ENCODE assay signal across 8 mouse cellular contexts in genomic region chr9:109081749-109082123, GRCm38 (mm10). TPM values are rescaled to one million over a fixed set of nuclear protein-coding genes. Genes with fewer than 3 reads are reported as not detected.
A peak's percentile ranks its signal among the peaks of the same experiment; 100 is the strongest.
DNase-seq lines count a peak whose midpoint lies in the region; ATAC-seq and TF ChIP-seq lines count a peak whose summit lies in the region.

No protein-coding gene starts in this region.

- no peak for TF ChIP-seq CTCF in kidney, postnatal 0 days (IDR thresholded peaks at IDR 0.05; ENCODE audit: low read depth)

- H3K36me3 ChIP-seq in kidney, postnatal 0 days (ENCODE audit: insufficient read depth, low read length), result 0 out of 2 replicates have a peak, but pooled peaks cover 8% of the 10 kb centered on the region
- peaks cover 35% of the 10 kb centered on the region for H3K36me3 ChIP-seq in embryonic facial prominence, embryonic 10.5 days (replicated peaks)
- peaks cover 5% of the 10 kb centered on the region for H3K36me3 ChIP-seq in myocyte (ENCODE audit: control insufficient read depth, insufficient read depth)

- no peak for TF ChIP-seq POLR2A in myocyte (IDR thresholded peaks at IDR 0.05; ENCODE audit: insufficient read length, low read depth)

- H3K4me3 ChIP-seq in kidney, postnatal 0 days (replicated peaks; ENCODE audit: low read depth, low read length), result peak overlapping the region; percentile 67
- H3K4me3 ChIP-seq in embryonic facial prominence, embryonic 10.5 days, result peak overlapping the region; percentile 87
- peak overlapping the region; percentile 90 for H3K4me3 ChIP-seq in myocyte

- DNase-seq in kidney, postnatal 0 days (ENCODE audit: low spot score), result no peak
- no peak for DNase-seq in kidney, postnatal 25 days
- no peak for DNase-seq in embryonic facial prominence, embryonic 10.5 days (ENCODE audit: low spot score)
- DNase-seq in induced T-regulatory cell, adult 2 months (ENCODE audit: low read depth), result peak; percentile 36
- DNase-seq in right cerebral cortex, postnatal 14 days, result no peak
- no peak for DNase-seq in adrenal gland, adult (ENCODE audit: inconsistent age in 2 of 2, low spot score in 1 of 2)

- H3K9me3 ChIP-seq in kidney, postnatal 0 days (replicated peaks; ENCODE audit: low read length), result no peaks in the 10 kb centered on the region
- H3K9me3 ChIP-seq in embryonic facial prominence, embryonic 10.5 days, result no peaks in the 10 kb centered on the region

- H3K27ac ChIP-seq in kidney, postnatal 0 days, result peak overlapping the region; percentile 75
- peak overlapping the region; percentile 91 for H3K27ac ChIP-seq in embryonic facial prominence, embryonic 10.5 days (replicated peaks)

- H3ac ChIP-seq in myocyte (ENCODE audit: control insufficient read depth, insufficient read length), result peak overlapping the region; percentile 22

- WGBS in kidney, postnatal 0 days, result 3% methylated on average over 11 of the region's 11 CpGs
- 8% methylated on average over 11 of the region's 11 CpGs for WGBS in embryonic facial prominence, embryonic 10.5 days

- peak overlapping the region; percentile 66 for H3K4me2 ChIP-seq in kidney, postnatal 0 days (ENCODE audit: low read length)
- peak overlapping the region; percentile 95 for H3K4me2 ChIP-seq in myocyte (ENCODE audit: low read depth)

- H3K79me2 ChIP-seq in myocyte (ENCODE audit: control insufficient read depth, insufficient read depth), result peaks cover 34% of the 10 kb centered on the region

- H3K27me3 ChIP-seq in kidney, postnatal 0 days (ENCODE audit: insufficient read depth, low read length), result no peaks in the 10 kb centered on the region
- no peaks in the 10 kb centered on the region for H3K27me3 ChIP-seq in embryonic facial prominence, embryonic 10.5 days (replicated peaks; ENCODE audit: low read depth, poor library complexity, severe bottlenecking)
- no peaks in the 10 kb centered on the region for H3K27me3 ChIP-seq in myocyte (ENCODE audit: control insufficient read depth, insufficient read depth, insufficient read length)

- peak; percentile 22; the same call in 1 of the 2 replicates for ATAC-seq in kidney, postnatal 0 days (replicated peaks; ENCODE audit: low FRiP score, low read depth)
- no peak for ATAC-seq in monocyte, adult 5-6 weeks (replicated peaks; ENCODE audit: insufficient number of reproducible peaks, low FRiP score, low TSS enrichment, poor library complexity, severe bottlenecking)

- peak overlapping the region; percentile 78 for H3K9ac ChIP-seq in kidney, postnatal 0 days (ENCODE audit: low read depth, low read length)

- peaks cover 17% of the 10 kb centered on the region; the same call in 1 of the 2 replicates for H3K4me1 ChIP-seq in kidney, postnatal 0 days (replicated peaks; ENCODE audit: insufficient read depth, low read length)
- H3K4me1 ChIP-seq in embryonic facial prominence, embryonic 10.5 days, result peaks cover 20% of the 10 kb centered on the region

TF ChIP-seq in myocyte, 11 proteins besides CTCF, POLR2A, EP300 and RAD21:
- TF ChIP-seq CEBPB (IDR thresholded peaks at IDR 0.05; ENCODE audit: insufficient read depth, poor library complexity, severe bottlenecking), result no peak
- TF ChIP-seq TCF12 (IDR thresholded peaks at IDR 0.05; ENCODE audit: insufficient read depth, poor library complexity, severe bottlenecking), result no peak
- no peak for TF ChIP-seq MAX (IDR thresholded peaks at IDR 0.05; ENCODE audit: low read depth)
- TF ChIP-seq USF1 (IDR thresholded peaks at IDR 0.05; ENCODE audit: low read depth), result no peak
TF ChIP-seq in myocyte: peak in this region for 0.

RNA-seq across cellular contexts. Expression of gene Ccdc51, which starts 0.6 kb away (rescaled TPM):
- 12.9 and 13.8 TPM in 2 replicates for polyA plus RNA-seq in kidney, postnatal 0 days (2015; fragmentation: Nextera tagmentation; extraction: Ambion mirVana)
- polyA plus RNA-seq in embryonic facial prominence, embryonic 10.5 days (2016; fragmentation: Nextera tagmentation; extraction: Ambion mirVana), result 11.8 and 13.3 TPM in 2 replicates
- 13.8 TPM for polyA plus RNA-seq in myocyte (2012; fragmentation: generic; extraction: Trizol)
- 3.6 to 10.0 TPM (median 9.5 TPM) in 3 replicates for total RNA-seq in monocyte, adult 5-6 weeks (2017)

RNA-seq across cellular contexts. Expression of gene Tma7, which starts 0.7 kb away (rescaled TPM):
- polyA plus RNA-seq in kidney, postnatal 0 days (2015; fragmentation: Nextera tagmentation; extraction: Ambion mirVana), result 635 and 680 TPM in 2 replicates
- polyA plus RNA-seq in embryonic facial prominence, embryonic 10.5 days (2016; fragmentation: Nextera tagmentation; extraction: Ambion mirVana), result 784 and 812 TPM in 2 replicates
- polyA plus RNA-seq in myocyte (2012; fragmentation: generic; extraction: Trizol), result 271 TPM
- total RNA-seq in monocyte, adult 5-6 weeks (2017), result 155 to 237 TPM (median 205 TPM) in 3 replicates

RNA-seq across cellular contexts. Expression of gene Atrip, which starts 7.8 kb away (rescaled TPM):
- 18.8 and 20.9 TPM in 2 replicates for polyA plus RNA-seq in kidney, postnatal 0 days (2015; fragmentation: Nextera tagmentation; extraction: Ambion mirVana)
- polyA plus RNA-seq in embryonic facial prominence, embryonic 10.5 days (2016; fragmentation: Nextera tagmentation; extraction: Ambion mirVana), result 35.9 and 36.7 TPM in 2 replicates
- 9.6 TPM for polyA plus RNA-seq in myocyte (2012; fragmentation: generic; extraction: Trizol)
- total RNA-seq in monocyte, adult 5-6 weeks (2017), result 11.1 to 17.6 TPM (median 15.7 TPM) in 3 replicates

RNA-seq across cellular contexts. Expression of gene Plxnb1, which starts 13.5 kb away (rescaled TPM):
- 8.4 and 9.6 TPM in 2 replicates for polyA plus RNA-seq in kidney, postnatal 0 days (2015; fragmentation: Nextera tagmentation; extraction: Ambion mirVana)
- polyA plus RNA-seq in embryonic facial prominence, embryonic 10.5 days (2016; fragmentation: Nextera tagmentation; extraction: Ambion mirVana), result 24.8 and 28.6 TPM in 2 replicates
- 6.1 TPM for polyA plus RNA-seq in myocyte (2012; fragmentation: generic; extraction: Trizol)
- total RNA-seq in monocyte, adult 5-6 weeks (2017), result 0.32 to 5.5 TPM (median 0.78 TPM) in 3 replicates

RNA-seq across cellular contexts. Expression of gene Trex1, which starts 22.2 kb away (rescaled TPM):
- polyA plus RNA-seq in kidney, postnatal 0 days (2015; fragmentation: Nextera tagmentation; extraction: Ambion mirVana), result 14.3 and 15.2 TPM in 2 replicates
- polyA plus RNA-seq in embryonic facial prominence, embryonic 10.5 days (2016; fragmentation: Nextera tagmentation; extraction: Ambion mirVana), result 8.4 and 10.3 TPM in 2 replicates
- 10.0 TPM for polyA plus RNA-seq in myocyte (2012; fragmentation: generic; extraction: Trizol)
- 47.4 to 94.7 TPM (median 64.7 TPM) in 3 replicates for total RNA-seq in monocyte, adult 5-6 weeks (2017)
